Mouse (Mus musculus) erythroblast, embryonic 14.5 days (primary cell): ENCODE measurements around the gene Mtus2.

Experiments
- GATA1 ChIP-seq: IDR thresholded peaks from 2 replicates; pipeline ENCODE4 v1.6.1; 2012; ENCODE audit warnings: low read length, inconsistent platforms, mixed read lengths
- TAL1 ChIP-seq: IDR thresholded peaks from 3 replicates; pipeline ENCODE4 v1.6.1; 2012; ENCODE audit warnings: low read length, inconsistent platforms, mixed read lengths

DNA sequence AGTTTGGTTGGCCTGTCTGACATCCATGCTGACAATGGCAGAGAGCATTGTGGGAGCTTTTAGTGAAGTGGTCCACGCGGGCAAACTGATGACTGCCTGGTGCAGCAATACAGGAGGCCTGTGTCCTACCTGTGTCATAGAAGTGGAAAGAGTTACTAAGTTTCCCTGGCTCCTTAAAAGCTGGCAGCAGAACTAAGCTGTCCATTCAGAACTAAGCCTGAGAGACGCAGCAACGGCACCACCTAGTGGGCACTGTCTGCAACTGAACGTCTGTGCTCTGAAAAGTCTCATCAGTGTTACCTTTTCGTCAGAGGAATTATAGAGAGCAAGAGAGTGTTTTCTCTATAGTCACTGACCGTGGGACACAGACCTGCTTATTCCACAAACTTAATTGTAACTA is 284.8 kb downstream of the Mtus2 start:
- TF ChIP-seq GATA1 (no peak), TAL1 (no peak)
